Mouse (Mus musculus) midbrain, embryonic 13.5 days (tissue): ENCODE data around the gene Cct5. TPM values are rescaled to one million over a fixed set of nuclear protein-coding genes. Genes with fewer than 3 reads are reported as not detected.
A peak's percentile ranks its signal among the peaks of the same experiment; 100 is the strongest.

Experiments
- ATAC-seq: fragments of 200-750 bp; cut with Nextera tagmentation; 2 replicates; pipeline ENCODE4 v1.8.0; 2017; ENCODE audit warnings: mild to moderate bottlenecking, moderate TSS enrichment, moderate library complexity
- H3K27ac ChIP-seq: fragments of 300-500 bp; sonication (generic); 2 replicates; pipeline ENCODE4 v1.5.1; 2015; ENCODE audit warnings: inconsistent platforms, mild to moderate bottlenecking, moderate library complexity
- H3K27me3 ChIP-seq: fragments of 300-500 bp; sonication (generic); 2 replicates; pipeline ENCODE4 v1.6.1; 2015; ENCODE audit warnings: mild to moderate bottlenecking, inconsistent platforms
- H3K36me3 ChIP-seq: fragments of 300-500 bp; sonication (generic); 2 replicates; pipeline ENCODE4 v1.6.1; 2015; ENCODE audit warnings: mild to moderate bottlenecking, inconsistent platforms
- H3K4me1 ChIP-seq: fragments of 300-500 bp; sonication (generic); replicated peaks from 2 replicates; pipeline ENCODE4 v1.6.1; 2015; ENCODE audit warnings: inconsistent platforms
- H3K4me2 ChIP-seq: fragments of 300-500 bp; sonication (generic); replicated peaks from 2 replicates; pipeline ENCODE4 v1.6.1; 2015; ENCODE audit warnings: moderate library complexity, mild to moderate bottlenecking, inconsistent platforms
- H3K4me3 ChIP-seq: fragments of 300-500 bp; sonication (generic); replicated peaks from 2 replicates; pipeline ENCODE4 v1.5.1; 2015; ENCODE audit warnings: mild to moderate bottlenecking, inconsistent platforms
- H3K9ac ChIP-seq: fragments of 300-500 bp; sonication (generic); replicated peaks from 2 replicates; pipeline ENCODE4 v1.6.1; 2015; ENCODE audit warnings: mild to moderate bottlenecking, inconsistent platforms
- H3K9me3 ChIP-seq: fragments of 300-500 bp; sonication (generic); 2 replicates; pipeline ENCODE4 v1.6.1; 2016; ENCODE audit warnings: mild to moderate bottlenecking, inconsistent platforms
- WGBS: fragments of 180-500 bp; shearing (Covaris S2); methylation state at CpG from one replicate; pipeline ENCODE4 v1.1.7; 2015; 5-methylcytosine and 5-hydroxymethylcytosine counted together
- polyA plus RNA-seq: library from polyadenylated mRNA; unstranded; fragments of >200 nt; fragmentation: Nextera tagmentation; extraction: Ambion mirVana; gene quantifications from 2 replicates; pipeline ENCODE4 v1.2.1, GENCODE M21; 2015

Gene Cct5
- polyA plus RNA-seq, 1 experiment from 2014 or later, result 540 TPM

DNA sequence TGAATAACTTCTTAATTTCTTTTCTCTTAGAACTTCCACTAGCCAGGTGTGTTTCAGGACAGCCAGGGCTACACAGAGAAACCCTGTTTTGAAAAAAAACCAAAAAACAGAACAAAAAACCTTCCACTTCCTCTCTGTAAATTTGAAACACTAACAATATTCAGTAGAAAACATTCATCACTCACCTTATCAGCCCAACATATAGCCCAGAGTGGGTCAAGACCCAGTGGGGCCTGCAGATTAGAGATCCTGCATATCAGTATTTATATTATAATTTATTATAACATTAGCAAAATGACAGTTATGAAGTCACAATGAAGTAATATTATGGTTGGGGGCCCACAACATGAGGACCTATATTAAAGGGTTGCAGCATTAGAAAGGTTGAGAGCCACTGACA lies 27.9 kb downstream of the Cct5 start:
- H3K4me3 ChIP-seq, result no peak overlapping the region
- no peak overlapping the region for H3K4me2 ChIP-seq
- H3K9me3 ChIP-seq, result no peaks in the 10 kb centered on the region
- H3K27ac ChIP-seq, result no peak overlapping the region
- no peak overlapping the region for H3K9ac ChIP-seq
- no peaks in the 10 kb centered on the region; the same call in 1 of the 2 replicates for H3K27me3 ChIP-seq
- no peak for ATAC-seq
- no peaks in the 10 kb centered on the region for H3K36me3 ChIP-seq
- H3K4me1 ChIP-seq, result 0 out of 2 replicates have a peak, but pooled peaks cover under 1% of the 10 kb centered on the region

DNA sequence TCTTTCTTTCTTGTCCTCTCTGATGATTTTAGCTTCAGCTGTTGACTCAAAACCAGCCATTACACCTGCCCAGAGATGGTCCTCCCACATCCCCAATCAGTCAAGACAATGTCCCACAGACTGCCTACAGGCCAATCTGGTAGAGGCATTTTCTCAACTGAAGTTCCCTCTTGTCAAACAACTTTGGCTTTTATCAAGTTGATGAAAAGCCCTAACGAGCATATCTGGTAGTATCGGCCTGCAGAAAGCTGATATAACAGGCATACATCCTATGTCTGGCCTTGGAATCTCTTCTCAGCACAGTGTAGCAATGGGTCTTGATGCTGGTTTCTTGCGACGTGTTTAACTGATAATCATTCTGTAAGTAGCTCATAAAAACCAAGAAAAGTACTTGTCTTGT lies 28.3 kb downstream of the Cct5 start:
- Histone ChIP-seq H3K4me3 (no peak overlapping the region), H3K9me3 (no peaks in the 10 kb centered on the region)
- 89% methylated on average over 4 of the region's 4 CpGs for WGBS

DNA sequence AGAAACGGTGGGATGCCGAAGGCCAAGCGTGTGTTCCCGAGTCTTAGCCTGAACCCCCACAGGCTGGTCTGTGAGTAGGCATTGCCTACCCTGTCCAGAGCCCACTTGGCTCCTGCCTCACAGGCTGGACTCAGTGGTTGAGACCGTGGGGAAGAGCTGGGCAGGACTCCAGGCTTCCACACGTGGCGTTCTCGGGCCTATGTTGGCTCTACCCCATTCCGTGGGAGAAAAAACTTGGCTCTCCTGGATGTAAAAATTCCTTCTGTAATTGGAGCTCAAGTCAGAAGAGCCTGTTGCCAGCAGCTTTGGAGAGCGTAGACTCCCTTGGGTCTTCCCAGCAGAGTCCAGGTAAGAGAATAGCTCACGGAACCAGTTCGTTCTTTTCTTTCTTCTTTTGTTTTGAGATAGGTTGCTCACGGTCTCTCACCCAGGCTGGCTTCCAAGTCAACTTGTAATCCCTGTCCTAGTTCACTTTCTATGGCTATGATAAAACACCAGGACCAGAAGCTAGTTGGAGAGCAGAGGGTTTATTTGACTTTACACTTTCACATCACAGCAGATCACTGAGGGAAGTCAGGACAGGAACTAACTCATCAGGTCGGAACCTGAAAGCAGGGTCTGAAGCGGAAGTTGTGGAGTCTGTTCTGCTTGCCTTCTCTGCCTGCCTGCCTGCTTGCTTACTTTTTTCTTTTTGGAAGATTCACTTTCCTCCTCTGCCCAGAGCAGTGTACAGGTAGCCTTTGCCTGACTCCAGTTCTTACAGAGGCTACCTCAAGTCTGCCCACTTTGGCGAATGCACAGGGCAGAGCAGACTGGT lies 29.5 kb downstream of the Cct5 start:
- Histone ChIP-seq H3K27ac (no peak overlapping the region), H3K9ac (no peak overlapping the region), H3K4me2 (no peak overlapping the region), H3K36me3 (no peaks in the 10 kb centered on the region), H3K4me3 (no peak overlapping the region), H3K9me3 (no peaks in the 10 kb centered on the region), H3K27me3 (no peaks in the 10 kb centered on the region; the same call in 1 of the 2 replicates), H3K4me1 (0 out of 2 replicates have a peak, but pooled peaks cover 4% of the 10 kb centered on the region)
- ATAC-seq, result no peak
- WGBS, result 90% methylated on average over 16 of the region's 16 CpGs

More for the DNA sequence above, 28.3 kb downstream of the Cct5 start:
- no peak for ATAC-seq
- no peak overlapping the region for H3K4me2 ChIP-seq
- 0 out of 2 replicates have a peak, but pooled peaks cover 4% of the 10 kb centered on the region for H3K4me1 ChIP-seq
- no peaks in the 10 kb centered on the region for H3K36me3 ChIP-seq
- H3K27ac ChIP-seq, result no peak overlapping the region
- no peaks in the 10 kb centered on the region; the same call in 1 of the 2 replicates for H3K27me3 ChIP-seq
- H3K9ac ChIP-seq, result no peak overlapping the region

DNA sequence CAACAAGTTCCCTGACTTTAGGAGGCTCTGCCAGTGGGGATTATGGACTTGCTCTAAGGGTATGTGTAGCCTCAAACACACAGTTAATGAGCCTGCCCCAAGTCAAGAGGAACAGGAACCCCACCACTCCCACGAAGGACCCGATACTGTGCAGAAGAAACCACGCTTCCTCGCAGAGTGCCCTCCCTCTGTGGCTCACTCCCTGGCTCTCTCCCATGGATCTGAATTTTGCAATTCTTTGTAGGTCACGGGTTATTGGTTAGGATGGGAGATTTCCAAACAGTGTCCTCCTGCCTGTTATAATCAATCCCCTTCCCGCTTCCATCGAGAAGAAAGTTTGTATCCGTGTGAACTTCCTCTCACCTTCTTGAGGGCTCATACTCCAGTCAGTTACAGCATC lies 30.6 kb downstream of the Cct5 start:
- no peak for ATAC-seq
- H3K4me1 ChIP-seq, result 0 out of 2 replicates have a peak, but pooled peaks cover 4% of the 10 kb centered on the region
- H3K9ac ChIP-seq, result no peak overlapping the region
- H3K27ac ChIP-seq, result no peak overlapping the region
- no peaks in the 10 kb centered on the region for H3K36me3 ChIP-seq
- no peaks in the 10 kb centered on the region; the same call in 1 of the 2 replicates for H3K27me3 ChIP-seq
- WGBS, result 96% methylated on average over 8 of the region's 8 CpGs
- H3K9me3 ChIP-seq, result no peaks in the 10 kb centered on the region
- no peak overlapping the region for H3K4me2 ChIP-seq
- H3K4me3 ChIP-seq, result no peak overlapping the region

DNA sequence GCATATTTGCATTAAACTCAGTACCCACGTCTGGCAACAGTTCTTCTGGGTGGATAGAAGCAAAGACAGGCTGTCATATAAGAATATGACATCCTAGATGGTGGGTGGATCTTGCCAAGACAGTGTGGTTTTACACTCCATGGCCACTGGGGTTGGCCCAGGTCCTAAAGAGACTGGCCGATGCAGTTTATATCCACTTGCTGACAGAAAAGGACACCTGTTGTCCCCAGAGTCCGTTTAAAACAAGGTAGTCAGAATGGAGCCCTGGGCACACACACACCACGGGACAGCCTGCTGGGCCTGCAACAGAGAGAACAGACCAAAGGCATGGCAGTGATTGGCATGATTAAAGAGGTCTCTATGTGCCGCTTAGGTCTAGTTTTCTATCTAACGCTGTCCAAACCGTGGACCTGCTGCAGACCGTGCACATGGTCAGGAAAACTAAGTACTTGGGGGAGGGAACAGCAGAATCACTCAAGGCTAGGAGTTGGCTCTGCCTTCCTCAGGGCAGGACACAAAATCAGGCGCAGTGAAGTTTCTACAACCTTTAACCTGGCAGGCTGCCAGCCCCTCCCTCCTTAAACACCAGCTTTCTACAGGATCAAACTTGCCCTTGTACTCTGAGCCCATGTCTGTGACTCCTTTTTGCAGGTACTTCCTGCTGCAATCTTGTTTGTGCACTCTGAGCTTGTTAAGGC lies 32.1 kb downstream of the Cct5 start:
- Histone ChIP-seq H3K27me3 (no peaks in the 10 kb centered on the region; the same call in 1 of the 2 replicates), H3K4me3 (no peak overlapping the region), H3K27ac (no peak overlapping the region), H3K9ac (no peak overlapping the region), H3K4me1 (0 out of 2 replicates have a peak, but pooled peaks cover 4% of the 10 kb centered on the region), H3K9me3 (no peaks in the 10 kb centered on the region), H3K36me3 (no peaks in the 10 kb centered on the region), H3K4me2 (no peak overlapping the region)
- 0 out of 2 replicates have a peak, but pooled peaks have one; percentile 14 for ATAC-seq
- 79% methylated on average over 9 of the region's 9 CpGs for WGBS

DNA sequence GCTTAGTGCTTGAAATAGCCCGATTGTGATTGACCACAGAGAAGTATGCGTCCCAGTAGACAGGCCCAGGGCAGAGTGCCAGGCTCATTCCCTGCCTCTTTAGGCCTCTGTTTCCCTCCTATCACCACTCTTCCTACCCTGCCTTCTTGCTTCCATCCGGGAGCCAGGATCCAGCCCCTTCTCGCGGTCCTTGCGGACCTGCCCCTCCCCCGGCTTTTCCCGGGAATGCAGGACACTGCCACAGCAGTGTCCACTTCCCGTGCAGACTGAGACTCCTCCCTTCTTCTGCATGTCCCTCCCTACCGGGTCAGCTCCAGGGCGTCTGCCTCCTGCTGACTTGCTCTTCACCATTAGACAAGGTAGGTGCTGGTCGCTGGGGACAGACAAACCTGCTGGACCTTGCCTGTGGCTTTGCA lies 33.0 kb downstream of the Cct5 start:
- Histone ChIP-seq H3K4me2 (no peak overlapping the region), H3K4me3 (no peak overlapping the region), H3K36me3 (no peaks in the 10 kb centered on the region), H3K9me3 (no peaks in the 10 kb centered on the region), H3K4me1 (0 out of 2 replicates have a peak, but pooled peaks cover 4% of the 10 kb centered on the region), H3K27ac (no peak overlapping the region), H3K27me3 (no peaks in the 10 kb centered on the region; the same call in 1 of the 2 replicates), H3K9ac (no peak overlapping the region)
- ATAC-seq, result no peak
- 27% methylated on average over 12 of the region's 12 CpGs for WGBS

DNA sequence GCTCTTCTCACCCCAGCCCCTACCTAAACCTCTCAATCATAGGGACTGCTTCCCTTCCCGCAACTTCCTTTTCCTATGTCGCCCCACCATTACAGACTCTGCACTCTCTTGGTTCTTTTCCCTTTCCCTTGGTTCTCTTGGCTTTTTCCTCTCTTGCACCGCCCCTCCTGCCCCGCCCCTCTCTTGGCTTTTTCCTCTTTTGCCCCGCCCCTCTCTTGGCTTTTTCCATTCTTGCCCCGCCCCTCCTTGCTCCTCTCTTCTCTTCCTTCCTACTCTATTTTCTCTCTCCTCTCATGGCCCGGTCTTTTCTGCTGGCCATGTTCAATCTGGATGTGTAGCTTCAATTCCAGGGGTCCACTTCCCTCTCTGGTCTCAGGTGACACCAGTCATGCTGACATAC lies 34.2 kb downstream of the Cct5 start:
- Histone ChIP-seq H3K4me3 (no peak overlapping the region), H3K9ac (no peak overlapping the region), H3K27me3 (no peaks in the 10 kb centered on the region; the same call in 1 of the 2 replicates), H3K36me3 (no peaks in the 10 kb centered on the region), H3K4me2 (no peak overlapping the region), H3K9me3 (no peaks in the 10 kb centered on the region), H3K27ac (no peak overlapping the region), H3K4me1 (0 out of 2 replicates have a peak, but pooled peaks cover 4% of the 10 kb centered on the region)
- no peak for ATAC-seq
- 69% methylated on average over 7 of the region's 7 CpGs for WGBS

DNA sequence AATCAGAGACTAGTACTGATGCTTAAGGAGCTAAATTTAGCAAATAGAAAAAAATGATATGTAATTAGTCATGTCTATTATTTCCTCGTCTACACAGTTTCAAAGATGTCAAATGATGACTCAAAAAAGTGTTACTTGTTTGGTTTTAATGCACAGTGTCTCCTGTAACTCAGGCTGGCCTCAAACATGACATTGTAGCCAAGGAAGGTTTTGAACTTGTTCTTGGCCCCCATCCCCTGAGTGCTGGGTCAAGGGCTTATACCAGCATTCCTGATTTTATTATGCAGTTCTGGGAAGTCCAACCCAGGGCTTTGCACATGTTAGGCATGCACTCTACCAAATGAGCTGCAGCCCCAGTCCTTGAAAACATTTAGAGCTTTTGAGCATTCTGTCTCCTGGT lies 35.8 kb downstream of the Cct5 start:
- no peak overlapping the region for H3K27ac ChIP-seq
- H3K27me3 ChIP-seq, result no peaks in the 10 kb centered on the region; the same call in 1 of the 2 replicates
- 86% methylated on average over 1 of the region's 1 CpGs for WGBS
- no peak overlapping the region for H3K4me2 ChIP-seq
- no peak for ATAC-seq
- no peak overlapping the region for H3K9ac ChIP-seq
- H3K9me3 ChIP-seq, result no peaks in the 10 kb centered on the region
- H3K4me1 ChIP-seq, result 0 out of 2 replicates have a peak, but pooled peaks cover 4% of the 10 kb centered on the region
- no peaks in the 10 kb centered on the region for H3K36me3 ChIP-seq
- H3K4me3 ChIP-seq, result no peak overlapping the region

DNA sequence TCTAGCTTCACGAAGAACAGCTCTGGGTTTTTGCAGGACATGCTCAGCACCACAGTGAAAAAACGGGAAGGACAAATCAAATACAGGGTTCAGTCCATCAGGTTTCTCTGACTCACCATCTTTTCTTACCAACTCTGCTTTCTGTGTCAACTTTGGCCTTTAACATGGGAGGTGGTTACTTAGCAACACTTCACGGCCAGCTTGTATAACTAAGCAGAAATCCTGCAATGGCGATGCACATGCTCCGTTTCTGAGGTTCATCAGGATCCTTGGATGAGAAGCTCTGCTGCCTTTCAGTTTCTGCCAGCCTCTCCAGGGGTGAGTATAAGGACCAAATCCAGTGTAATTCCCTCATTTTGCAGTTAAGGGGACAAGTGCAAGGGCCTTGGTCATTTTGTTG lies 36.4 kb downstream of the Cct5 start, which contains the start of gene Cmbl:
Cmbl (plus strand) TSS at position 206 of the 400 bp plus-strand sequence.
- ATAC-seq, result no peak
- 67% methylated on average over 5 of the region's 5 CpGs for WGBS

DNA sequence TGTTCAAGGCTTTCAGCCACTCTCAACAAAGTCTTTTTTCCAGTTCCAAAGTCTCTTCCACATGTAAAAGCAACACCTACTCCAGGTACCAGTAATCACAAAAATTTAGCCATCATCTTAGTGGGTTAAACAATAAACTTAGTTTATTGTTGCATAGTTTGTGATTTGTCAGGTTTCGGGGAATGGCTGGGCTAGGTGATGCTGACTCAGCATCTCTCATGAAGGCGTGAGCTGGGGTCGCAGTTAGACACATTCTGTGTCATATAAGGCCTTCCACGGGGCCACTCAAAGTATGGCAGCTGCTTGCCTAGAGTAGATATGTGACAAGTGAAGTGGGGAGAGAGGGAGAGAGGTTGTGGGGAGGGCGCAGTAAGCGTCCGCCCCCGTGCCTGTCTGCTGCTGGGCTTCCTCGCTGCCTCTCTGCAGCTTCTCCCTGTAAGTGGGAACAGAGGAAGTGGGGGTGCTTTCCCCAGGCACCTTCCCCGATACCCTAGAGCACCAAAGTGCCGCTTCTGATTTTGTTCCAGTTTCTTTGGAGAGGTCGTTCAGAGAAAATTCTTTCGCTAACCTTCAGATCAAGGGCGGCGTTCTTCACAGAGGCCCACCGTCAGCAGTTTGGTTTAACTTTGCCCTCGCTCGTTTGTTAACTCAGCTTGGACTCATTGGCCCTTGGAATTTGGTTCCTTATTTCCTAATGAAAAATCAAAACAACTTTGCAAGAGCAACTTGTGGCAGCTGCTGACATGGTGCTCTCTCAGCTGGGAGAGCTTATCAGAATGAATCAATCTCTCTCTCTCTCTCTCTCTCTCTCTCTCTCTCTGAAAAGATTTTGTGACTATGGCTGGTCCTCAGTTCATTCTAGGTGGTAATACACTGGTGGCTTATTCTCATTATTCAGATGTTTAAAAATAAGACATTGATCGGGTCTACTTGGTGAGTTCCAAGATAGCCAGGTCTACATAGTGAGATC lies 37.7 kb downstream of the Cct5 start:
- Histone ChIP-seq H3K27me3 (no peaks in the 10 kb centered on the region; the same call in 1 of the 2 replicates), H3K4me1 (0 out of 2 replicates have a peak, but pooled peaks cover 4% of the 10 kb centered on the region), H3K36me3 (no peaks in the 10 kb centered on the region), H3K4me3 (no peak overlapping the region), H3K4me2 (no peak overlapping the region), H3K9me3 (peaks cover 8% of the 10 kb centered on the region; the same call in 1 of the 2 replicates), H3K27ac (no peak overlapping the region), H3K9ac (no peak overlapping the region)
- ATAC-seq, result no peak
- 72% methylated on average over 19 of the region's 19 CpGs for WGBS

More for the DNA sequence above, 36.4 kb downstream of the Cct5 start, which contains the start of gene Cmbl:
- Histone ChIP-seq H3K4me2 (no peak within 1 kb of the TSS), H3K4me1 (0 out of 2 replicates have a peak, but pooled peaks cover 4% of the 10 kb centered on the region), H3K9me3 (no peaks in the 10 kb centered on the region), H3K4me3 (no peak within 1 kb of the TSS), H3K9ac (no peak within 1 kb of the TSS), H3K27ac (no peak within 1 kb of the TSS), H3K36me3 (no peaks in the 10 kb centered on the region), H3K27me3 (no peaks in the 10 kb centered on the region; the same call in 1 of the 2 replicates)

DNA sequence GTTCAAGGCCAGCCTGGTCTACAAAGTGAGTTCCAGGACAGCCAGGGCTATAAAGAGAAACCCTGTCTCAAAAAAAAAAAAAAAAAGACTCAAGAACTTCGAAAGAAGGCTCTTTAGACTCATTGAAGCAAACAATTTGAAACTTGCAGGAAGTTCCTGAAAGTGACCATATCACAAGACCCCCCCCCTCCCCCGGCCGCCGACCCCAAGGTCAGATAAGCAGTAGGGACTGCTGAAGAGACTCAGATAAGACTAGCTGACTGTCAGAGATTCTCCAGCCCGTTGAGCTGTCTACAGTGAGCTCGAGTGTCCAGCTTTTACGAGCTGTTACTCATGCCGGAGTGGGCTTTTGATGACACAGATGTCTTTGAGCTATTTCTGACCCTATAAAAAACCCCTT lies 38.8 kb downstream of the Cct5 start:
- H3K9me3 ChIP-seq, result peaks cover 8% of the 10 kb centered on the region
- no peak for ATAC-seq
- no peaks in the 10 kb centered on the region for H3K4me1 ChIP-seq
- no peaks in the 10 kb centered on the region for H3K27me3 ChIP-seq
- H3K9ac ChIP-seq, result no peak overlapping the region
- no peak overlapping the region for H3K4me2 ChIP-seq
- no peak overlapping the region for H3K27ac ChIP-seq
- no peaks in the 10 kb centered on the region for H3K36me3 ChIP-seq
- WGBS, result 87% methylated on average over 8 of the region's 8 CpGs
- H3K4me3 ChIP-seq, result no peak overlapping the region
